Mouse (Mus musculus): ENCODE data around the gene Acta1. TPM values are rescaled to one million over a fixed set of nuclear protein-coding genes. Genes with fewer than 3 reads are reported as not detected.

Gene Acta1
- polyA plus RNA-seq, 1 experiment from 2014 or later, result 11.1 TPM

GRCm38 (mm10) chr8:123854733-123855475 lies 39.6 kb downstream of the Acta1 start:
- WGBS, result 88% methylated on average over 9 of the region's 9 CpGs
- no peaks in the 10 kb centered on the region for H3K36me3 ChIP-seq (ENCODE audit: control insufficient read depth, insufficient read depth, low read length)
- no peak overlapping the region for H3K4me2 ChIP-seq (ENCODE audit: low read depth, low read length)
- H3K4me1 ChIP-seq (ENCODE audit: control insufficient read depth, insufficient read depth, low read length), result peaks cover 10% of the 10 kb centered on the region
- no peak overlapping the region for H3K27ac ChIP-seq (ENCODE audit: low read length)
- ATAC-seq, result no peak
- no peaks in the 10 kb centered on the region for H3K27me3 ChIP-seq (replicated peaks; ENCODE audit: control insufficient read depth, insufficient read depth, low read length)
- H3K4me3 ChIP-seq (ENCODE audit: low read length), result no peak overlapping the region
- H3K9ac ChIP-seq (ENCODE audit: low read depth, low read length), result no peak overlapping the region
- H3K9me3 ChIP-seq (ENCODE audit: control insufficient read depth, low read length), result no peaks in the 10 kb centered on the region

- Histone ChIP-seq H3K27ac (ENCODE audit: low read length) (no peak overlapping the region), H3K4me3 (ENCODE audit: low read length) (no peak overlapping the region), H3K4me2 (ENCODE audit: low read depth, low read length) (no peak overlapping the region), H3K27me3 (replicated peaks; ENCODE audit: control insufficient read depth, insufficient read depth, low read length) (no peaks in the 10 kb centered on the region), H3K9me3 (ENCODE audit: control insufficient read depth, low read length) (no peaks in the 10 kb centered on the region), H3K9ac (ENCODE audit: low read depth, low read length) (no peak overlapping the region), H3K36me3 (ENCODE audit: control insufficient read depth, insufficient read depth, low read length) (no peaks in the 10 kb centered on the region), H3K4me1 (ENCODE audit: control insufficient read depth, insufficient read depth, low read length) (peaks cover 10% of the 10 kb centered on the region)
- ATAC-seq, result no peak
- WGBS, result 92% methylated on average over 1 of the region's 1 CpGs
Observed at GRCm38 (mm10) chr8:123854252-123854651, 40.3 kb downstream of the Acta1 start.

- Histone ChIP-seq H3K4me1 (ENCODE audit: control insufficient read depth, insufficient read depth, low read length) (no peaks in the 10 kb centered on the region), H3K4me2 (ENCODE audit: low read depth, low read length) (no peak overlapping the region), H3K9ac (ENCODE audit: low read depth, low read length) (no peak overlapping the region), H3K4me3 (ENCODE audit: low read length) (no peak overlapping the region), H3K9me3 (ENCODE audit: control insufficient read depth, low read length) (no peaks in the 10 kb centered on the region), H3K27me3 (replicated peaks; ENCODE audit: control insufficient read depth, insufficient read depth, low read length) (no peaks in the 10 kb centered on the region), H3K36me3 (ENCODE audit: control insufficient read depth, insufficient read depth, low read length) (no peaks in the 10 kb centered on the region), H3K27ac (ENCODE audit: low read length) (no peak overlapping the region)
- no peak for ATAC-seq
- WGBS, result 42% methylated on average over 5 of the region's 5 CpGs
Observed at GRCm38 (mm10) chr8:123851590-123851989, 43.0 kb downstream of the Acta1 start.

GRCm38 (mm10) chr8:123849352-123849751 lies 45.2 kb downstream of the Acta1 start:
- Histone ChIP-seq H3K36me3 (ENCODE audit: control insufficient read depth, insufficient read depth, low read length) (no peaks in the 10 kb centered on the region), H3K9ac (ENCODE audit: low read depth, low read length) (no peak overlapping the region), H3K9me3 (ENCODE audit: control insufficient read depth, low read length) (no peaks in the 10 kb centered on the region), H3K4me3 (ENCODE audit: low read length) (no peak overlapping the region), H3K27ac (ENCODE audit: low read length) (no peak overlapping the region), H3K4me1 (ENCODE audit: control insufficient read depth, insufficient read depth, low read length) (no peaks in the 10 kb centered on the region), H3K27me3 (replicated peaks; ENCODE audit: control insufficient read depth, insufficient read depth, low read length) (no peaks in the 10 kb centered on the region), H3K4me2 (ENCODE audit: low read depth, low read length) (no peak overlapping the region)
- WGBS, result 83% methylated on average over 4 of the region's 4 CpGs
- no peak for ATAC-seq

GRCm38 (mm10) chr8:123847546-123847945 lies 47.0 kb downstream of the Acta1 start:
- H3K9me3 ChIP-seq (ENCODE audit: control insufficient read depth, low read length), result no peaks in the 10 kb centered on the region
- H3K27me3 ChIP-seq (replicated peaks; ENCODE audit: control insufficient read depth, insufficient read depth, low read length), result no peaks in the 10 kb centered on the region
- no peak for ATAC-seq
- H3K9ac ChIP-seq (ENCODE audit: low read depth, low read length), result no peak overlapping the region
- WGBS, result 46% methylated on average over 3 of the region's 3 CpGs
- no peak overlapping the region for H3K27ac ChIP-seq (ENCODE audit: low read length)
- H3K36me3 ChIP-seq (ENCODE audit: control insufficient read depth, insufficient read depth, low read length), result no peaks in the 10 kb centered on the region
- no peak overlapping the region for H3K4me2 ChIP-seq (ENCODE audit: low read depth, low read length)
- no peaks in the 10 kb centered on the region for H3K4me1 ChIP-seq (ENCODE audit: control insufficient read depth, insufficient read depth, low read length)
- no peak overlapping the region for H3K4me3 ChIP-seq (ENCODE audit: low read length)

GRCm38 (mm10) chr8:123846509-123846908 lies 48.0 kb downstream of the Acta1 start:
- no peaks in the 10 kb centered on the region for H3K4me1 ChIP-seq (ENCODE audit: control insufficient read depth, insufficient read depth, low read length)
- 85% methylated on average over 12 of the region's 12 CpGs for WGBS
- no peak for ATAC-seq
- no peak overlapping the region for H3K9ac ChIP-seq (ENCODE audit: low read depth, low read length)
- H3K27ac ChIP-seq (ENCODE audit: low read length), result no peak overlapping the region
- no peak overlapping the region for H3K4me2 ChIP-seq (ENCODE audit: low read depth, low read length)
- no peaks in the 10 kb centered on the region for H3K27me3 ChIP-seq (replicated peaks; ENCODE audit: control insufficient read depth, insufficient read depth, low read length)
- no peaks in the 10 kb centered on the region for H3K36me3 ChIP-seq (ENCODE audit: control insufficient read depth, insufficient read depth, low read length)
- no peaks in the 10 kb centered on the region for H3K9me3 ChIP-seq (ENCODE audit: control insufficient read depth, low read length)
- no peak overlapping the region for H3K4me3 ChIP-seq (ENCODE audit: low read length)

GRCm38 (mm10) chr8:123845991-123846390 lies 48.6 kb downstream of the Acta1 start:
- no peaks in the 10 kb centered on the region for H3K36me3 ChIP-seq (ENCODE audit: control insufficient read depth, insufficient read depth, low read length)
- H3K4me1 ChIP-seq (ENCODE audit: control insufficient read depth, insufficient read depth, low read length), result no peaks in the 10 kb centered on the region
- no peak overlapping the region for H3K9ac ChIP-seq (ENCODE audit: low read depth, low read length)
- H3K4me2 ChIP-seq (ENCODE audit: low read depth, low read length), result no peak overlapping the region
- no peaks in the 10 kb centered on the region for H3K27me3 ChIP-seq (replicated peaks; ENCODE audit: control insufficient read depth, insufficient read depth, low read length)
- no peaks in the 10 kb centered on the region for H3K9me3 ChIP-seq (ENCODE audit: control insufficient read depth, low read length)
- ATAC-seq, result no peak
- 93% methylated on average over 10 of the region's 10 CpGs for WGBS
- no peak overlapping the region for H3K27ac ChIP-seq (ENCODE audit: low read length)
- H3K4me3 ChIP-seq (ENCODE audit: low read length), result no peak overlapping the region

GRCm38 (mm10) chr8:123845114-123845513 lies 49.4 kb downstream of the Acta1 start:
- no peak overlapping the region for H3K4me3 ChIP-seq (ENCODE audit: low read length)
- H3K4me2 ChIP-seq (ENCODE audit: low read depth, low read length), result no peak overlapping the region
- no peak overlapping the region for H3K9ac ChIP-seq (ENCODE audit: low read depth, low read length)
- H3K4me1 ChIP-seq (ENCODE audit: control insufficient read depth, insufficient read depth, low read length), result no peaks in the 10 kb centered on the region
- ATAC-seq, result no peak
- H3K36me3 ChIP-seq (ENCODE audit: control insufficient read depth, insufficient read depth, low read length), result no peaks in the 10 kb centered on the region
- 88% methylated on average over 13 of the region's 13 CpGs for WGBS
- H3K27ac ChIP-seq (ENCODE audit: low read length), result no peak overlapping the region
- no peaks in the 10 kb centered on the region for H3K9me3 ChIP-seq (ENCODE audit: control insufficient read depth, low read length)
- H3K27me3 ChIP-seq (replicated peaks; ENCODE audit: control insufficient read depth, insufficient read depth, low read length), result no peaks in the 10 kb centered on the region

- Histone ChIP-seq H3K4me1 (ENCODE audit: control insufficient read depth, insufficient read depth, low read length) (no peaks in the 10 kb centered on the region), H3K4me3 (ENCODE audit: low read length) (no peak overlapping the region), H3K36me3 (ENCODE audit: control insufficient read depth, insufficient read depth, low read length) (no peaks in the 10 kb centered on the region), H3K9me3 (ENCODE audit: control insufficient read depth, low read length) (no peaks in the 10 kb centered on the region), H3K9ac (ENCODE audit: low read depth, low read length) (no peak overlapping the region), H3K4me2 (ENCODE audit: low read depth, low read length) (no peak overlapping the region), H3K27ac (ENCODE audit: low read length) (no peak overlapping the region), H3K27me3 (replicated peaks; ENCODE audit: control insufficient read depth, insufficient read depth, low read length) (no peaks in the 10 kb centered on the region)
- WGBS, result 82% methylated on average over 7 of the region's 7 CpGs
- no peak for ATAC-seq
Observed at GRCm38 (mm10) chr8:123844341-123844740, 50.2 kb downstream of the Acta1 start.

- no peak overlapping the region for H3K4me3 ChIP-seq (ENCODE audit: low read length)
- no peaks in the 10 kb centered on the region for H3K4me1 ChIP-seq (ENCODE audit: control insufficient read depth, insufficient read depth, low read length)
- no peak overlapping the region for H3K4me2 ChIP-seq (ENCODE audit: low read depth, low read length)
- ATAC-seq, result no peak
- no peak overlapping the region for H3K9ac ChIP-seq (ENCODE audit: low read depth, low read length)
- no peaks in the 10 kb centered on the region for H3K27me3 ChIP-seq (replicated peaks; ENCODE audit: control insufficient read depth, insufficient read depth, low read length)
- H3K9me3 ChIP-seq (ENCODE audit: control insufficient read depth, low read length), result no peaks in the 10 kb centered on the region
- 90% methylated on average over 12 of the region's 12 CpGs for WGBS
- no peak overlapping the region for H3K27ac ChIP-seq (ENCODE audit: low read length)
- no peaks in the 10 kb centered on the region for H3K36me3 ChIP-seq (ENCODE audit: control insufficient read depth, insufficient read depth, low read length)
Observed at GRCm38 (mm10) chr8:123842086-123842485, 52.5 kb downstream of the Acta1 start.
